In the genomic region with DNA sequence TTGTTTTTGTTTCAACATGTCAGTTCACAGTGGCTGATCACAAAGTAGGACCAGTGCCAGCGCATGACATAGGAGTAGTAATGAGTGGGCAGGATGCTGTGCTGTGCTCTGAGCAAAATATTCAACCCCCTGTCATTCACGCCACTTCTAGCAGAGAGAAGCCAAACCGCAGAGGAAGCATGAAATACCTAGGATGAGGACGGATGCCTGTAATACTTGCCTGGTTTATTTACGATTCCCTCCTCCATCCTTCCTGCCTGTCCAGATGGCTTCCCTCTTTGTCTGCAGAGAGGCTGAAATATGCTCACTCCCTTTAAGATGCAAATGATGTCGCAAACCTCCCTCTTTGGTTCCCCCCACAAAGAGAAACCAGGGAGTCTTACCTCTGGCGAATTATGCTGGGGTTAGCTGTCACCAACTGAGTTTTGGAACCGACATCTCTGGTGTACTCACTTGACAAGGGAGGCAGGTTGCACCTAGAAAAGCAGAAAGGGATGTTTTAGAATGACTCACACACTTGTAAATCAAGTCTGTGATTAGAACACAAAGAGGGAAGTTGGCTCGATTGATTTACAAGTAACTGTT, we compare ENCODE assay signal across 8 mouse cellular contexts.
DNase-seq lines count a peak whose midpoint lies in the region; ATAC-seq and TF ChIP-seq lines count a peak whose summit lies in the region.

No protein-coding gene starts in this region.

- peak; percentile 74 for ATAC-seq in granulocyte monocyte progenitor cell, adult 5-6 weeks (replicated peaks; ENCODE audit: poor library complexity, severe bottlenecking)

- no peak overlapping the region for H3K4me3 ChIP-seq in cerebellum, adult 2 months (replicated peaks; ENCODE audit: insufficient read depth, low read depth, low read length)

- 2% methylated on average over 9 of the region's 9 CpGs for WGBS in cerebellum, adult 2 months

- peaks cover 11% of the 10 kb centered on the region; the same call in 1 of the 2 replicates for H3K4me1 ChIP-seq in cerebellum, adult 2 months (ENCODE audit: control insufficient read depth, insufficient read depth, low read length)

- TF ChIP-seq CTCF in cerebellum, adult 2 months (IDR thresholded peaks at IDR 0.05; ENCODE audit: borderline replicate concordance, insufficient read depth, low read depth, low read length): no peak

- DNase-seq in lung, postnatal 10 days: peak; percentile 58
- DNase-seq in lung, postnatal 36 days: no peak
- peak; percentile 50 to 58 for DNase-seq in cerebellum, adult 2 months
- peak; percentile 26 to 38 for DNase-seq in left cerebral cortex, postnatal 36 days (ENCODE audit: low spot score in 2 of 2)
- peak; percentile 21 for DNase-seq in retina, postnatal 7 days (ENCODE audit: low read depth, low spot score)
- DNase-seq in ovary, postnatal 10 days (ENCODE audit: low spot score): no peak
- no peak for DNase-seq in heart, adult 11 months

- peak overlapping the region; percentile 26; the same call in 1 of the 2 replicates for H3K27ac ChIP-seq in cerebellum, adult 2 months (ENCODE audit: insufficient read depth, low read length)

- no peak for TF ChIP-seq POLR2A in cerebellum, adult 2 months (IDR thresholded peaks at IDR 0.05; ENCODE audit: borderline replicate concordance, insufficient read depth, low read length)

- intact Hi-C loops in left cerebral cortex, postnatal 36 days (cut with DNase I): loop anchor here (2.0 to 5.0 kb wide), 2 partner anchors 17 to 90 kb away; no protein-coding TSS in a partner anchor

- H3K27me3 ChIP-seq in cerebellum, adult 2 months (ENCODE audit: control insufficient read depth, insufficient read depth, low read length): no peaks in the 10 kb centered on the region

Comparison
In these comparisons a context has a peak if more than half of its experiments do, and no peak if none do; other contexts are left out.
1. DNase-seq: peak in lung, postnatal 10 days (single experiment), cerebellum, adult 2 months (2 of 2), left cerebral cortex, postnatal 36 days (2 of 2) and retina, postnatal 7 days (single experiment); none in lung, postnatal 36 days (single experiment), ovary, postnatal 10 days (single experiment) and heart, adult 11 months (single experiment).